Mouse (Mus musculus): ENCODE data around the gene Adap2.
"Not testable (repeated sequence)": the region's sequence is repeated elsewhere in the genome, so short reads cannot be mapped to it uniquely, and the experiment has no call there.

The Adap2 gene

GRCm38 (mm10) chr11:80159018-80159417 is 5.1 kb downstream of the Adap2 start:
- no peak for DNase-seq (ENCODE audit: low read depth)

GRCm38 (mm10) chr11:80161041-80161440 is 7.1 kb downstream of the Adap2 start:
- DNase-seq (ENCODE audit: low read depth) = no peak

- no peak for DNase-seq (ENCODE audit: low read depth)
Observed at GRCm38 (mm10) chr11:80163362-80164116, 9.6 kb downstream of the Adap2 start.

GRCm38 (mm10) chr11:80164224-80164623 is 10.3 kb downstream of the Adap2 start:
- DNase-seq (ENCODE audit: low read depth) = no peak

GRCm38 (mm10) chr11:80168121-80168520 is 14.2 kb downstream of the Adap2 start:
- no peak for DNase-seq (ENCODE audit: low read depth)

- DNase-seq (ENCODE audit: low read depth) = no peak
Observed at GRCm38 (mm10) chr11:80168611-80169249, 14.8 kb downstream of the Adap2 start.

GRCm38 (mm10) chr11:80169629-80170028 is 15.7 kb downstream of the Adap2 start:
- no peak for DNase-seq (ENCODE audit: low read depth)

GRCm38 (mm10) chr11:80170351-80170750 is 16.4 kb downstream of the Adap2 start:
- no peak for DNase-seq (ENCODE audit: low read depth)

GRCm38 (mm10) chr11:80171884-80172283 is 18.0 kb downstream of the Adap2 start:
- DNase-seq (ENCODE audit: low read depth) = peak; percentile 35

GRCm38 (mm10) chr11:80173963-80174670 is 20.2 kb downstream of the Adap2 start:
- no peak for DNase-seq (ENCODE audit: low read depth)

- DNase-seq (ENCODE audit: low read depth) = no peak
Observed at GRCm38 (mm10) chr11:80176911-80177895, 23.3 kb downstream of the Adap2 start.

GRCm38 (mm10) chr11:80178316-80178715 is 24.4 kb downstream of the Adap2 start:
- DNase-seq (ENCODE audit: low read depth) = no peak

- peak; percentile 53 for DNase-seq (ENCODE audit: low read depth)
Observed at GRCm38 (mm10) chr11:80181021-80181749, 27.3 kb downstream of the Adap2 start.

GRCm38 (mm10) chr11:80183054-80183704 is 29.3 kb downstream of the Adap2 start:
- DNase-seq (ENCODE audit: low read depth) = not testable (repeated sequence)

GRCm38 (mm10) chr11:80183705-80184255 is 29.9 kb downstream of the Adap2 start, which contains the start of gene Rnf135:
Gene Rnf135 (plus strand): TSS chr11:80183851.
- peak; percentile 99 for DNase-seq (ENCODE audit: low read depth)

- DNase-seq (ENCODE audit: low read depth) = no peak
Observed at GRCm38 (mm10) chr11:80184531-80185071, 30.7 kb downstream of the Adap2 start.

- DNase-seq (ENCODE audit: low read depth) = not testable (repeated sequence)
Observed at GRCm38 (mm10) chr11:80185441-80185976, 31.6 kb downstream of the Adap2 start.

GRCm38 (mm10) chr11:80190280-80190679 is 36.4 kb downstream of the Adap2 start:
- DNase-seq (ENCODE audit: low read depth) = no peak

- DNase-seq (ENCODE audit: low read depth) = no peak
Observed at GRCm38 (mm10) chr11:80193827-80194226, 39.9 kb downstream of the Adap2 start.
